Mouse (Mus musculus): Measurements from ENCODE around the gene Ptprg.

The Ptprg gene

GRCm38 (mm10) chr14:11617362-11617761, 64.0 kb downstream of the Ptprg start:
- no peak for DNase-seq (ENCODE audit: low read depth, low spot score)

- DNase-seq (ENCODE audit: low read depth, low spot score) = no peak
Measured at GRCm38 (mm10) chr14:11618140-11618705, 64.9 kb downstream of the Ptprg start.

GRCm38 (mm10) chr14:11619606-11620005, 66.3 kb downstream of the Ptprg start:
- no peak for DNase-seq (ENCODE audit: low read depth, low spot score)

GRCm38 (mm10) chr14:11620314-11620713, 67.0 kb downstream of the Ptprg start:
- no peak for DNase-seq (ENCODE audit: low read depth, low spot score)

GRCm38 (mm10) chr14:11620962-11621568, 67.7 kb downstream of the Ptprg start:
- DNase-seq (ENCODE audit: low read depth, low spot score) = no peak

GRCm38 (mm10) chr14:11623576-11623975, 70.2 kb downstream of the Ptprg start:
- no peak for DNase-seq (ENCODE audit: low read depth, low spot score)

- DNase-seq (ENCODE audit: low read depth, low spot score) = no peak
Measured at GRCm38 (mm10) chr14:11630736-11631135, 77.4 kb downstream of the Ptprg start.

GRCm38 (mm10) chr14:11631505-11631904, 78.2 kb downstream of the Ptprg start:
- no peak for DNase-seq (ENCODE audit: low read depth, low spot score)

GRCm38 (mm10) chr14:11637673-11638072, 84.3 kb downstream of the Ptprg start:
- DNase-seq (ENCODE audit: low read depth, low spot score) = no peak

- no peak for DNase-seq (ENCODE audit: low read depth, low spot score)
Measured at GRCm38 (mm10) chr14:11639366-11639765, 86.0 kb downstream of the Ptprg start.

- no peak for DNase-seq (ENCODE audit: low read depth, low spot score)
Measured at GRCm38 (mm10) chr14:11640372-11640771, 87.0 kb downstream of the Ptprg start.

- no peak for DNase-seq (ENCODE audit: low read depth, low spot score)
Measured at GRCm38 (mm10) chr14:11640996-11641395, 87.7 kb downstream of the Ptprg start.

GRCm38 (mm10) chr14:11642977-11643376, 89.6 kb downstream of the Ptprg start:
- no peak for DNase-seq (ENCODE audit: low read depth, low spot score)

GRCm38 (mm10) chr14:11657374-11657773, 104.0 kb downstream of the Ptprg start:
- no peak for DNase-seq (ENCODE audit: low read depth, low spot score)

- no peak for DNase-seq (ENCODE audit: low read depth, low spot score)
Measured at GRCm38 (mm10) chr14:11663661-11664215, 110.4 kb downstream of the Ptprg start.

GRCm38 (mm10) chr14:11664302-11664701, 111.0 kb downstream of the Ptprg start:
- DNase-seq (ENCODE audit: low read depth, low spot score) = no peak

GRCm38 (mm10) chr14:11665046-11665445, 111.7 kb downstream of the Ptprg start:
- DNase-seq (ENCODE audit: low read depth, low spot score) = no peak

- no peak for DNase-seq (ENCODE audit: low read depth, low spot score)
Measured at GRCm38 (mm10) chr14:11667762-11668161, 114.4 kb downstream of the Ptprg start.

GRCm38 (mm10) chr14:11670847-11671246, 117.5 kb downstream of the Ptprg start:
- no peak for DNase-seq (ENCODE audit: low read depth, low spot score)

GRCm38 (mm10) chr14:11672981-11673547, 119.7 kb downstream of the Ptprg start:
- no peak for DNase-seq (ENCODE audit: low read depth, low spot score)

- DNase-seq (ENCODE audit: low read depth, low spot score) = no peak
Measured at GRCm38 (mm10) chr14:11678201-11678600, 124.9 kb downstream of the Ptprg start.

GRCm38 (mm10) chr14:11679741-11680140, 126.4 kb downstream of the Ptprg start:
- no peak for DNase-seq (ENCODE audit: low read depth, low spot score)

- no peak for DNase-seq (ENCODE audit: low read depth, low spot score)
Measured at GRCm38 (mm10) chr14:11680621-11681020, 127.3 kb downstream of the Ptprg start.

All from brain, embryonic 18.5 days (tissue).